Mouse (Mus musculus): ENCODE data around the gene Lsamp. TPM values are rescaled to one million over a fixed set of nuclear protein-coding genes. Genes with fewer than 3 reads are reported as not detected.

Lsamp gene
- total and polyA plus RNA-seq, 3 experiments: not detected

DNA sequence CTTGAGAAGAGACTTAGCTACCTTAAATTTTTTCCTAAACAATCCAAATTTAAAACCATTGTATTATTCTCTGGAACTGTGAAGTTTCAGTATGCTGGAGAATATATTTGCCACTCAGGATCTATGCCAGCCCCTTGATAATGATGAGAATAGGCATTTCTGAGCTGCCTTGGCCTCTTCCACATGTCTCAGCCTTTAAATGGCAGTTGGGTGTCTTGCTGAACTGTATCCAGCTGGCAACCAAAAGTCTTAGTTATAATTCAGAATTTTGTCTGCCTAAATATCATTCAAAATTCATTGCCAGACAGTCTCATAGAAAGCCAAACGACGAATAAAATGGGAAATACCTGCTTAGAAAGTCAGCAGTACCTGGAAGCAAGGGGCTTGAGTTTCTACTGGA, 332.0 kb downstream of the Lsamp start:
- H3K27ac ChIP-seq (ENCODE audit: insufficient read depth, low read depth): no peak overlapping the region
- H3K9ac ChIP-seq (ENCODE audit: insufficient read depth, low read depth): no peak overlapping the region
- no peak overlapping the region for H3K4me3 ChIP-seq (replicated peaks in 1 of 3; ENCODE audit: low read depth in 2 of 3, low read length in 2 of 3, poor library complexity in 1 of 3)
- H3K79me2 ChIP-seq (replicated peaks; ENCODE audit: control insufficient read depth, extremely low read depth, insufficient read depth, poor library complexity, severe bottlenecking): no peaks in the 10 kb centered on the region
- TF ChIP-seq E2F4 (IDR thresholded peaks at IDR 0.05; ENCODE audit: insufficient replicate concordance, low read depth, low read length): no peak
- TF ChIP-seq CTCF (conservative IDR thresholded peaks at IDR 0.05 in 1 of 2, IDR thresholded peaks at IDR 0.05 in 1 of 2; ENCODE audit: low read depth in 2 of 2, low read length in 2 of 2): no peak
- no peak for TF ChIP-seq NELFE (IDR thresholded peaks at IDR 0.05; ENCODE audit: low read depth, low read length)
- no peak for TF ChIP-seq CHD1 (IDR thresholded peaks at IDR 0.05; ENCODE audit: low read depth, low read length)
- TF ChIP-seq SIN3A (IDR thresholded peaks at IDR 0.05; ENCODE audit: low read length): no peak
- TF ChIP-seq GABPA (IDR thresholded peaks at IDR 0.05; ENCODE audit: insufficient replicate concordance, low read depth, low read length): no peak
- no peak for TF ChIP-seq CHD2 (IDR thresholded peaks at IDR 0.05; ENCODE audit: low read length)
- TF ChIP-seq ZNF384 (IDR thresholded peaks at IDR 0.05; ENCODE audit: low read depth, low read length): no peak
- no peak for TF ChIP-seq IRF4 (IDR thresholded peaks at IDR 0.05; ENCODE audit: low read depth, low read length)
- TF ChIP-seq ZC3H11A (IDR thresholded peaks at IDR 0.05; ENCODE audit: low read depth, low read length): no peak
- no peak for TF ChIP-seq MAZ (IDR thresholded peaks at IDR 0.05; ENCODE audit: low read depth, low read length)
- TF ChIP-seq MXI1 (IDR thresholded peaks at IDR 0.05; ENCODE audit: low read depth, low read length): no peak
- no peak for TF ChIP-seq POLR2AphosphoS2 (IDR thresholded peaks at IDR 0.05; ENCODE audit: low read depth, low read length)
- no peak for TF ChIP-seq MYC (IDR thresholded peaks at IDR 0.05; ENCODE audit: low read depth, low read length)
- TF ChIP-seq SMC3 (IDR thresholded peaks at IDR 0.05; ENCODE audit: low read depth, low read length): no peak
- TF ChIP-seq ETS1 (conservative IDR thresholded peaks at IDR 0.05; ENCODE audit: low read depth, low read length): no peak
- dilution Hi-C loops (cut with MboI; ENCODE audit: extremely low pct_ligation_motif_present, extremely low pct_unique_long_range_greater_than_20kb, low sequenced_read_pairs): no loop called here
- DNase-seq (ENCODE audit: extremely low read depth): no peak
- no peaks in the 10 kb centered on the region for H3K36me3 ChIP-seq (replicated peaks in 1 of 2; ENCODE audit: control insufficient read depth in 1 of 2, insufficient read depth in 1 of 2, low read length in 1 of 2)
- H3K4me2 ChIP-seq (ENCODE audit: insufficient read depth, low read depth, poor library complexity, severe bottlenecking): no peak overlapping the region
- H3K9me3 ChIP-seq (replicated peaks; ENCODE audit: low read length): peaks cover 18% of the 10 kb centered on the region
- in situ Hi-C loops (cut with MboI; ENCODE audit: low pct_ligation_motif_present, low pct_unique_long_range_greater_than_20kb, low sequenced_read_pairs): no loop called here
- no peaks in the 10 kb centered on the region for H3K4me1 ChIP-seq (ENCODE audit: control insufficient read depth in 1 of 2, insufficient read depth in 2 of 2)
- no peaks in the 10 kb centered on the region for H3K27me3 ChIP-seq (replicated peaks)

DNA sequence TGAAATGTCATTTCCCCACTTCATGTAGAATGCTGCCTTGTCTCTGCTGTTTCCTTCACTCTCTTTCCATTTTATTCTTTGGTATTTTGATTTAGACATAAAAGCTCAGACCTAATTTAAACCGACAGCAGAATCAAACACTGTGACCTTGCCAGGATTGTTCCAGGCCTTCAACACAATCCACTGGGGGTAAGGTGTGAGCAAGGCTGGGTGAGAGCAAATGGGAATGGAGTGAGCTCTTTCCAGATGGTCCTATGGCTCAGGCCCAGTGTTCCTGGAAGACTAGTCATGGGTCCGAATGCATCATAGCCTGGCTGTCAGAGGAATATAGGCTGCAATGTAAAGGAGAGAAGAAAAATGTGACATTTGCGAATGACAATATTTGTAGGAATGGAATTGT, 340.6 kb downstream of the Lsamp start:
- no peak overlapping the region for H3K4me2 ChIP-seq (ENCODE audit: insufficient read depth, low read depth, poor library complexity, severe bottlenecking)
- in situ Hi-C loops (cut with MboI; ENCODE audit: low pct_ligation_motif_present, low pct_unique_long_range_greater_than_20kb, low sequenced_read_pairs) (no loop called here), dilution Hi-C loops (cut with MboI; ENCODE audit: extremely low pct_ligation_motif_present, extremely low pct_unique_long_range_greater_than_20kb, low sequenced_read_pairs) (no loop called here)
- no peaks in the 10 kb centered on the region for H3K27me3 ChIP-seq (replicated peaks)
- no peaks in the 10 kb centered on the region for H3K4me1 ChIP-seq (ENCODE audit: control insufficient read depth in 1 of 2, insufficient read depth in 2 of 2)
- DNase-seq (ENCODE audit: extremely low read depth): no peak
- no peak overlapping the region for H3K4me3 ChIP-seq (replicated peaks in 1 of 3; ENCODE audit: low read depth in 2 of 3, low read length in 2 of 3, poor library complexity in 1 of 3)
- no peak for TF ChIP-seq CHD2 (IDR thresholded peaks at IDR 0.05; ENCODE audit: low read length)
- TF ChIP-seq ZC3H11A (IDR thresholded peaks at IDR 0.05; ENCODE audit: low read depth, low read length): no peak
- no peak overlapping the region for H3K27ac ChIP-seq (ENCODE audit: insufficient read depth, low read depth)
- H3K9ac ChIP-seq (ENCODE audit: insufficient read depth, low read depth): no peak overlapping the region
- H3K9me3 ChIP-seq (replicated peaks; ENCODE audit: low read length): peaks cover 50% of the 10 kb centered on the region
- H3K79me2 ChIP-seq (replicated peaks; ENCODE audit: control insufficient read depth, extremely low read depth, insufficient read depth, poor library complexity, severe bottlenecking): no peaks in the 10 kb centered on the region
- H3K36me3 ChIP-seq (replicated peaks in 1 of 2; ENCODE audit: control insufficient read depth in 1 of 2, insufficient read depth in 1 of 2, low read length in 1 of 2): no peaks in the 10 kb centered on the region
